Mouse (Mus musculus) hindbrain, postnatal 0 days (tissue): ENCODE measurements around the gene Ets2. TPM values are rescaled to one million over a fixed set of nuclear protein-coding genes. Genes with fewer than 3 reads are reported as not detected.

Source experiments
- ATAC-seq: fragments of 200-750 bp; cut with Nextera tagmentation; 2 replicates; pipeline ENCODE4 v1.8.0; 2017; ENCODE audit warnings: mild to moderate bottlenecking, moderate TSS enrichment, moderate library complexity
- DNase-seq: peaks from one replicate; pipeline ENCODE4 v3.0.0-alpha.2; 2015; ENCODE audit warnings: low spot score
- H3K27ac ChIP-seq: fragments of 300-500 bp; sonication (generic); 2 replicates; pipeline ENCODE4 v1.5.1; 2014; ENCODE audit warnings: mild to moderate bottlenecking
- H3K27me3 ChIP-seq: fragments of 300-500 bp; sonication (generic); 2 replicates; pipeline ENCODE4 v1.6.1; 2014; ENCODE audit warnings: low read length, mixed read lengths; ENCODE audit not compliant: insufficient read depth
- H3K36me3 ChIP-seq: fragments of 300-500 bp; sonication (generic); 2 replicates; pipeline ENCODE4 v1.6.1; 2014; ENCODE audit warnings: low read length, mixed read lengths; ENCODE audit not compliant: insufficient read depth
- H3K4me1 ChIP-seq: fragments of 300-500 bp; sonication (generic); 2 replicates; pipeline ENCODE4 v1.6.1; 2014; ENCODE audit warnings: antibody characterized with exemption, low read length, mixed read lengths; ENCODE audit not compliant: insufficient read depth
- H3K4me2 ChIP-seq: fragments of 300-500 bp; sonication (generic); 2 replicates; pipeline ENCODE4 v1.6.1; 2014; ENCODE audit warnings: low read depth, mild to moderate bottlenecking, low read length, moderate library complexity, mixed read lengths
- H3K4me3 ChIP-seq: fragments of 300-500 bp; sonication (generic); 2 replicates; pipeline ENCODE4 v1.5.1; 2014; ENCODE audit warnings: low read length
- H3K9ac ChIP-seq: fragments of 300-500 bp; sonication (generic); replicated peaks from 2 replicates; pipeline ENCODE4 v1.6.1; 2014; ENCODE audit warnings: mild to moderate bottlenecking, low read length, moderate library complexity, mixed read lengths
- H3K9me3 ChIP-seq: fragments of 300-500 bp; sonication (generic); 2 replicates; pipeline ENCODE4 v1.6.1; 2016; ENCODE audit warnings: low read length, mixed read lengths
- CTCF ChIP-seq: IDR thresholded peaks from 2 replicates; pipeline ENCODE4 v1.5.1; 2016; ENCODE audit warnings: antibody characterized with exemption, control low read depth, low read depth
- WGBS: fragments of 180-500 bp; shearing (Covaris S2); extraction: QIAGEN DNeasy Blood & Tissue Kit; methylation state at CpG from one replicate; pipeline ENCODE4 v1.1.7; 2014; 5-methylcytosine and 5-hydroxymethylcytosine counted together
- polyA plus RNA-seq: library from polyadenylated mRNA; unstranded; fragments of >200 nt; fragmentation: Nextera tagmentation; extraction: Ambion mirVana; gene quantifications from 2 replicates; pipeline ENCODE4 v1.2.1, GENCODE M21; 2015
- total RNA-seq: library from RNA; depleted of rRNA; stranded (reverse); fragments of >200 nt; gene quantifications from 2 replicates; pipeline ENCODE4 v1.2.3, GENCODE M21; 2014

The Ets2 gene
- total and polyA plus RNA-seq, 2 experiments from 2014 or later, result 15.1 to 24.2 TPM

GRCm38 (mm10) chr16:95728453-95729435 lies 26.9 kb downstream of the Ets2 start:
- ATAC-seq, result 0 out of 2 replicates have a peak, but pooled peaks have one; percentile 29
- TF ChIP-seq CTCF, result no peak
- no peaks in the 10 kb centered on the region for H3K27me3 ChIP-seq
- no peak for DNase-seq
- no peaks in the 10 kb centered on the region for H3K9me3 ChIP-seq
- H3K4me2 ChIP-seq, result no peak overlapping the region
- H3K36me3 ChIP-seq, result no peaks in the 10 kb centered on the region
- no peak overlapping the region for H3K4me3 ChIP-seq
- H3K4me1 ChIP-seq, result no peaks in the 10 kb centered on the region
- no peak overlapping the region for H3K9ac ChIP-seq
- no peak overlapping the region for H3K27ac ChIP-seq
- 69% methylated on average over 10 of the region's 10 CpGs for WGBS

- H3K36me3 ChIP-seq, result no peaks in the 10 kb centered on the region
- TF ChIP-seq CTCF, result no peak
Observed at GRCm38 (mm10) chr16:95729775-95730174, 27.9 kb downstream of the Ets2 start.

GRCm38 (mm10) chr16:95734785-95735184 lies 32.9 kb downstream of the Ets2 start:
- ATAC-seq (no peak), DNase-seq (no peak)
- H3K9ac ChIP-seq, result no peak overlapping the region
- H3K4me1 ChIP-seq, result no peaks in the 10 kb centered on the region
- no peak overlapping the region for H3K4me3 ChIP-seq
- no peaks in the 10 kb centered on the region for H3K9me3 ChIP-seq
- 66% methylated on average over 2 of the region's 2 CpGs for WGBS
- H3K36me3 ChIP-seq, result no peaks in the 10 kb centered on the region
- H3K4me2 ChIP-seq, result no peak overlapping the region
- H3K27ac ChIP-seq, result no peak overlapping the region
- no peaks in the 10 kb centered on the region for H3K27me3 ChIP-seq
- TF ChIP-seq CTCF, result no peak

More at GRCm38 (mm10) chr16:95729775-95730174, 27.9 kb downstream of the Ets2 start:
- H3K27ac ChIP-seq, result no peak overlapping the region
- H3K4me2 ChIP-seq, result no peak overlapping the region
- H3K27me3 ChIP-seq, result no peaks in the 10 kb centered on the region
- no peaks in the 10 kb centered on the region for H3K9me3 ChIP-seq
- ATAC-seq (no peak), DNase-seq (no peak)
- H3K9ac ChIP-seq, result no peak overlapping the region
- 61% methylated on average over 6 of the region's 6 CpGs for WGBS
- H3K4me1 ChIP-seq, result no peaks in the 10 kb centered on the region
- H3K4me3 ChIP-seq, result no peak overlapping the region

GRCm38 (mm10) chr16:95736059-95736458 lies 34.2 kb downstream of the Ets2 start:
- ATAC-seq, result no peak
- H3K9ac ChIP-seq, result no peak overlapping the region
- DNase-seq, result no peak
- H3K36me3 ChIP-seq, result no peaks in the 10 kb centered on the region
- H3K4me3 ChIP-seq, result no peak overlapping the region
- H3K4me1 ChIP-seq, result no peaks in the 10 kb centered on the region
- H3K27ac ChIP-seq, result no peak overlapping the region
- H3K4me2 ChIP-seq, result no peak overlapping the region
- no peaks in the 10 kb centered on the region for H3K9me3 ChIP-seq
- TF ChIP-seq CTCF, result no peak
- H3K27me3 ChIP-seq, result no peaks in the 10 kb centered on the region

GRCm38 (mm10) chr16:95736470-95736869 lies 34.6 kb downstream of the Ets2 start:
- Histone ChIP-seq H3K27me3 (no peaks in the 10 kb centered on the region), H3K4me2 (no peak overlapping the region), H3K27ac (no peak overlapping the region), H3K4me3 (no peak overlapping the region), H3K9ac (no peak overlapping the region), H3K36me3 (no peaks in the 10 kb centered on the region), H3K9me3 (no peaks in the 10 kb centered on the region), H3K4me1 (no peaks in the 10 kb centered on the region)
- no peak for DNase-seq
- 86% methylated on average over 6 of the region's 6 CpGs for WGBS
- no peak for TF ChIP-seq CTCF
- ATAC-seq, result no peak

GRCm38 (mm10) chr16:95739522-95739921 lies 37.6 kb downstream of the Ets2 start:
- no peak overlapping the region for H3K4me3 ChIP-seq
- peak; percentile 35; the same call in 1 of the 2 replicates for ATAC-seq
- peak; percentile 42 for DNase-seq
- WGBS, result 31% methylated on average over 6 of the region's 6 CpGs
- H3K4me1 ChIP-seq, result no peaks in the 10 kb centered on the region
- no peaks in the 10 kb centered on the region for H3K36me3 ChIP-seq
- no peak for TF ChIP-seq CTCF
- no peaks in the 10 kb centered on the region for H3K9me3 ChIP-seq
- H3K4me2 ChIP-seq, result no peak overlapping the region
- H3K9ac ChIP-seq, result no peak overlapping the region
- H3K27ac ChIP-seq, result no peak overlapping the region
- H3K27me3 ChIP-seq, result no peaks in the 10 kb centered on the region

- DNase-seq (no peak), ATAC-seq (no peak)
- no peak for TF ChIP-seq CTCF
- Histone ChIP-seq H3K9ac (no peak overlapping the region), H3K27me3 (no peaks in the 10 kb centered on the region), H3K36me3 (no peaks in the 10 kb centered on the region), H3K4me2 (no peak overlapping the region), H3K9me3 (no peaks in the 10 kb centered on the region), H3K27ac (no peak overlapping the region), H3K4me3 (no peak overlapping the region), H3K4me1 (no peaks in the 10 kb centered on the region)
- WGBS, result 67% methylated on average over 11 of the region's 11 CpGs
Observed at GRCm38 (mm10) chr16:95741358-95741757, 39.5 kb downstream of the Ets2 start.
